Mouse (Mus musculus): ENCODE data around the gene Cnn1.
"Not testable (repeated sequence)": the region's sequence is repeated elsewhere in the genome, so short reads cannot be mapped to it uniquely, and the experiment has no call there.

The Cnn1 gene

DNA sequence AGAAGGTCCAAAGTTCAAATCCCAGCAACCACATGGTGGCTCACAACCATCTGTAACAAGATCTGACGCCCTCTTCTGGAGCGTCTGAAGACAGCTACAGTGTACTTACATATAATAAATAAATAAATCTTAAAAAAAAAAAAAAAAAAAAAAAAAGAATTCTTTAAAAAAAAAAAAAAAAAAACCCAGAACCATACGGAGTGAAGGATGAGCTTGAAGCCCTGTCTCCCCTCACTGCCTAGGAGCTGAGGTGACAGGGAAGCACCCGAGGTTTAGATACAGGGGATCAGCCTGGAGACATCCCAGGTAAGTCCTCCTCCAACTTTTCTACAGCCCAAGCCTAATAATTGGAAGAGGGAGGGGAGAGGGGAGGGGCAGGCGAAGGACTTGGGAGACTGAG lies 23.2 kb upstream of the Cnn1 start:
- DNase-seq (ENCODE audit: extremely low spot score): not testable (repeated sequence)

DNA sequence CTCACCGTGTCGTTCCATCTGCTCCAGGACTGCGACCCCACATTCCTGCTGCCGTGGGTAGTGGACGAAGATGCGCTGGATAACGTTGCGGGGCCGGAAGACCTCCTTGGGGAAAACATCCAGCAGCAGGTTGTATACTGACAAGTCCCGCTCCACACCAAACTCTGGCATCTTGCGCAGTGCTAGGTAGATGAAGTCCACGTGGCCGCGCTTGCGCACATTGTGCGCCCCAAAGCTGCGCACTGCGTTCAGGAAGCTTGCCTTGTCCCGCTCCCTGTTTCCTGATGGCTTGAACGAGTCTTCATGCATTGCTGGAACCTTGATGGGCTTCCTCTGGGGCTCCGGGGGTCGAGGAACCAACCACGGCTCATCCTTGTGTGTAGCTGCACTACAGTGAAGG lies 22.8 kb upstream of the Cnn1 start:
- DNase-seq (ENCODE audit: extremely low spot score): no peak

- no peak for DNase-seq (ENCODE audit: extremely low spot score)
These were observed 14.4 kb upstream of the Cnn1 start for GRCm38 (mm10) chr9:22084667-22085021.

- DNase-seq (ENCODE audit: extremely low spot score): peak; percentile 90
These were observed 13.8 kb upstream of the Cnn1 start, which contains the start of gene Ecsit for GRCm38 (mm10) chr9:22085022-22085834. Gene Ecsit, minus strand, starts transcription at chr9:22085438.

DNA sequence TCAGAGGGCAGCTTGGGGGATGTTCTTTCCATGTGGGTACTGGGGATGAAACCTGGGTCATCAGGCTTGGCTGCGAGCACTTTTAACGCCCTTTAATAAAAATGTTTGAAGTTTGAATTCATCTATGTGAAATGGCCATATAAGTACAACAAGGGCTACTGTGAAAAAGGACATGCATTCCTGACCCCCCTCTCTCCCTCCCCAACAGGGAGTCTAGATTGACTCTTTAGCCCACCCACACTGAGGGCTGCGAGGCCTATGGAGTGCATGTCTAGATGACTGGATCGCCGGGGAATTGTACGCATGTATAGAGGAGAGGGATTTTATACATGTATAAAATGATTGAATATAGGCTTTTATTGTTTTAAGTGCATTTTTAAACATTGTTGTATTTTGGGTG lies 13.0 kb upstream of the Cnn1 start:
- DNase-seq (ENCODE audit: extremely low spot score): no peak

DNA sequence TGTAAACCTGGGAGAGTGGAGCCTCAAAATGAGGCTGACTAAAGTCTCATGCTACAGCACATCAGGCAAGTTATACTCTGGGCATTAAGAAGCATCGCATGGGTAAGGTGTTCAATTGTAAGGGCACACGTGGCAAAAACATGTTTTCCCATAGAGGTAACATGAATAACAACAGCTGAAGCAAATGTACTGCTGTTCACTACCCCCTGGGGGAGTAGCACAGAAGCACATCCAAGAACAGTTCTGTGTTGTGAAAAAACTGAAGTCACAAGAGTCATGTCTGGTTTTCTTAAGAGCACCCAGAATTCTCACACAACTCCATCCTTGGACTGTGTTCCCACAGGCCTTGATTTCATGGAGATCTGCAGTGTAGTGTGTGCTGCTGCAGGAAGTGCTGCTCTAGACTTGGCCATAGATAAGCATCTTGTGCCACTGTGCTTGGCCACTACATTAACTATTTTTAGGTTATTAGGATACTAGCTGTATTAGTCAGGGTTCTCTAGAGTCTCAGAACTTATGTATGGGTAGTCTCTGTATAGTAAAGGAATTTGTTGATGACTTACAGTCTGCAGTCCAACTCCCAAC lies 11.9 kb upstream of the Cnn1 start:
- no peak for DNase-seq (ENCODE audit: extremely low spot score)

DNA sequence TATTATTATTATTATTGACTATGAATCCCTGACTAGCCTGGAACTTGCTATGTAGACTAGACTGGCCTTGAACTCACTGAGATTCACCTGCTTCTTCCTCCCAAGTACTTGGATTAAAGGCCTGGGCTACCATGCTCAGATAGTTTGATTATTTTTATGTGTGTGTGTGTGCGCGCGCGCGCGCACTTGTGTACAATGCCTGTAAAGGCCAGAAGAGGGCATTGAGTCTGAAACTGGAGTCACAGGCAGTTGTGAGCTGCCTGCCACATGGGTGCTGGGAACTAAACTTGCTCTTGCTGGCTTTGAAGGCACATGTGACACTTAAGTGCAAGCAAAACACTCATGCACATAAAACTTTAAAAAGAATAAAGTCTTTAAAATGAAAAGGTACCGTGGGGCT lies 9.7 kb upstream of the Cnn1 start:
- DNase-seq (ENCODE audit: extremely low spot score): no peak

- DNase-seq (ENCODE audit: extremely low spot score): no peak
These were observed 9.0 kb upstream of the Cnn1 start for GRCm38 (mm10) chr9:22089986-22090385.

- DNase-seq (ENCODE audit: extremely low spot score): no peak
These were observed 6.3 kb upstream of the Cnn1 start for GRCm38 (mm10) chr9:22092746-22093145.

- peak; percentile 74 for DNase-seq (ENCODE audit: extremely low spot score)
These were observed 3.1 kb upstream of the Cnn1 start for GRCm38 (mm10) chr9:22095854-22096307.

- peak; percentile 11 for DNase-seq (ENCODE audit: extremely low spot score)
These were observed 906 bp downstream of the Cnn1 start for GRCm38 (mm10) chr9:22099922-22100321.

- DNase-seq (ENCODE audit: extremely low spot score): no peak
These were observed 9.2 kb downstream of the Cnn1 start for GRCm38 (mm10) chr9:22108194-22108593.

GRCm38 (mm10) chr9:22115635-22116034 lies 16.6 kb downstream of the Cnn1 start:
- DNase-seq (ENCODE audit: extremely low spot score): no peak

DNA sequence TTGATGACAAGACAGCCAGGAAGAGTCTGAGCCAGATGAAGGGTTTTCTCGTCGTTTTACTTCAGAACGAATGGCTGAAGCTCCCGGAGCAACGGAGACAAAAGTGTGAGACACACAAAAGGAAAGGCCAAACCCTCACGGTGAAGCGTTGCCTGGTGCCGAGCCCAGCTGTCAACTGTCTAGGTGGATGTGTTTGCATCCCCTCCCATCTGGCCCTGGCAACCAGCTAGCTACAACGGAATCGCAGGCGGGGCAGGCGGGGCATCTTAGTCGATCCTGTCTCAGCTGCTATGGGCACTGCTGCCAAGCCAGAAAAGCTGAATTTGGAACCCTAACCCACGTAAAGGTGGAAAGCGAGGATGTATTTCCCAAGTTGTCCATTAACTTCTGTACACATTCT lies 17.1 kb downstream of the Cnn1 start:
- no peak for DNase-seq (ENCODE audit: extremely low spot score)

DNA sequence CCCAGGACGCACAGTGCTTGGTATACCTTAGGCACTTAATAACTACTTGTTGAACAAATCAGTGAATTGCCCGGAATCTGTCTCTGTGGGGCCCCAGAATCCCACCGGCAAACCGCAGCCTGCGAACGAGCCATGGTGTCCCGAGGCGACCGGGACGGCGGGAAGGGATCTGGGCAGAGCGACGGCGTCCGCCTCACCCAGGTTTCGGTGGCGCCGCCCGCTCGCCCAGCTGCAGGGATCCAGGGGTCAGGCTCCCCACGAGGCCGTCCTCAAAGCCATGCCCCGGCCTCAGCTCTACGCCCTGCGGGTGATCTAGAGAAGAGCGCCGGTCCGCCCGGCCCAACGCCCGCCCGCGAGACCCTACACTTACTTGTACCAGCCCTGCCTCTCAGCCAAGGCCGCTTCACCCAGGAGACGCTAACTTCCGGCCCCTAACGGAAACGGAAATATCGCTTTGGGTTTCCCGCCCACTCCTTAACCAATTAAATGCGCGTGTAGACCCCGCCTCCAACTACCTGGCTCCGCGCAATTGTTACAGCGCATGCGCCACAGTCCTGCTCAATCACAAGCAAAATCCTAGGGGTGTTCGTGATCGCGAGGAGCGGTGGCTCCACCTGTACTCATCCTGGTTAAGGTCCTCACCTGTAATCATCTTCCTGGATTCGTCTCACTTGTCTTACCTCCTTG lies 17.9 kb downstream of the Cnn1 start, which contains the start of gene Elof1:
TSS of gene Elof1 (minus strand) at position 433 of the 687 bp plus-strand sequence.
- peak; percentile 91 for DNase-seq (ENCODE audit: extremely low spot score)

DNA sequence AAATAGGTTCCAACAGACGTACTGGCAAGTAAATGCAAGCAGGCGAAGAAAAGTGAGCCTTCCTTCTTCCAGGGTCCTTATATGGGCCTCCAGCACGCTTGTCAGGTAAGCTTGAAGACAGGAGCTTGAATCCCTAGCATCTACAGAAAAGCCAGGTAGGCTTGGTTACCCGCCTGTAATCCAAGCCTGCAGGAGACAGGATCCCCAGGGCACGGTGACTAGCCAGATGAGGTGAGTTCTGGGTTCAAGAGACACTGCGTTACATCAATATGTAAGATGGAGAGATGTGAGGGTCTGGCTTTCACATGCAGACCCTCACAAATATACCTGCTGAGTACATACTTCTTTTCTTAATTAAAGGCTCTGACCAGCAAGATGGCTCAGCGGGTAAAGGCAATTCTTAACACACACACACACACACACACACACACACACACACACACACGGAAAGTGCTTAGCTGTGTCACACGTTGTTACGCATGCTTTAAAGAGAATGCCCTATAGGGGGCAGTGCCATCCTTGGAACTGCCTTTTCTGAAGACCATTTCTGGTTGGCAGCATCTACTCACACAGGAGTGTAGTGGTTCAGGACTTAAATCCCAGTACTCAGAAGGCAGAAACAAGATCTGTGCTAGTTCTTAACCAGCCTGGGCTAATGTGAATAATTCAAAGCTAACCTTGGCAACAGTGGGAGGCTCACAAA lies 18.9 kb downstream of the Cnn1 start:
- no peak for DNase-seq (ENCODE audit: extremely low spot score)

DNA sequence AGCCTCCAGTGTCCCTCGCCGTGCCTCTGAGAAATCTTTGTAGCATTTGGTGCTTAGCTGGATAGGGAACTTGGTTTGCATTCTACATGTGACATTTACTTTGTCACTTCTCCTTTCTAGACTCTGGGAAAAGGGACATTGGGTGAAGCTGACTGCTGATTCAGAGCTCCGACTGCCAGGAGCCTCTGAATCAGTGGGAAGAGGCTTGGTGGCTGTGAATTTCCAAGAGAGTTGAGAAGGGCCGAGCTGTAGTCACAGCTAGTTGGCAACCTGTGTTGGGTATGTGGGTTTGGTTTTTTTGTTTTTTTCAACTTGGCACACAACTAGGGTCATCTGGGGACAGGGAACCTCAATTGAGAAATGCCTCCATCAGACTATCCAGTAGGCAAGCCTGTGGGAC lies 20.5 kb downstream of the Cnn1 start:
- DNase-seq (ENCODE audit: extremely low spot score): no peak

DNA sequence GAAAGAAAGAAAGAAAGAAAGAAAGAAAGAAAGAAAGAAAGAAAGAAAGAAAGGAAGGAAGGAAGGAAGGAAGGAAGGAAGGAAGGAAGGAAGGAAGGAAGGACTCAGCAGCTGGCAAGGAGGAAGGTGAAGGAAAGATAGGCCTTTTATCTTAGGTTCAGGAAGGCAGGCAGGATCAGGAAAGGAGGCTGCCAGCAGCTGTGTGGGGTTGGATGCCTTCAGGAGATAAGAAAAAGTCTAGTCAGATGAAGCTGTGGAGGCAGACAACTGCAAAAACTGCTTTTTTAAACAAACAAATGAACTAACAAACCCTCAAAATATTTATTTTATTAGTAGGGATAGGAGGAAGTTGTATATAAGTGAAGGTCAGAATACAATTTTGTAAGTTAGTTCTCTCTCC lies 22.5 kb downstream of the Cnn1 start:
- no peak for DNase-seq (ENCODE audit: extremely low spot score)

DNA sequence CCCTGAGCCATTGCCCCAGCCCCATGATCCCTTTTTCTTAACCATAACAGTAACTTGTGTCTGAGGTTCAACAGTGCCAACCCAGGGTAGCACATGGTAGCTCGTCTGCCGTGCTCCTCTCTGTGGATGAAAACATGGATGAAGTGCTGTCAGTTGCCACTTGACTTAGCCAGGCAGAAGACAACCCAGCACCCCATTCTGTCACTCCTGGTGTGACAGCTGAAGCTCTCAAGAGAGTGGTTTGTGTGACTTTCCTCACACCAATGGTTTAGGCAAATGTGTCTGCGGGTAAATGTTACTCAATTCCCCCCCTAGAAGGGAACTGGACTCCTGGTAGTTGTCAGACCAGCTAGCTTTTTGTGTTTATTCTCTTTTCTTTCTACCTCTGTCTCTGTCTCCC lies 23.0 kb downstream of the Cnn1 start:
- no peak for DNase-seq (ENCODE audit: extremely low spot score)

- DNase-seq (ENCODE audit: extremely low spot score): no peak
These were observed 24.1 kb downstream of the Cnn1 start for GRCm38 (mm10) chr9:22123069-22123609.

DNA sequence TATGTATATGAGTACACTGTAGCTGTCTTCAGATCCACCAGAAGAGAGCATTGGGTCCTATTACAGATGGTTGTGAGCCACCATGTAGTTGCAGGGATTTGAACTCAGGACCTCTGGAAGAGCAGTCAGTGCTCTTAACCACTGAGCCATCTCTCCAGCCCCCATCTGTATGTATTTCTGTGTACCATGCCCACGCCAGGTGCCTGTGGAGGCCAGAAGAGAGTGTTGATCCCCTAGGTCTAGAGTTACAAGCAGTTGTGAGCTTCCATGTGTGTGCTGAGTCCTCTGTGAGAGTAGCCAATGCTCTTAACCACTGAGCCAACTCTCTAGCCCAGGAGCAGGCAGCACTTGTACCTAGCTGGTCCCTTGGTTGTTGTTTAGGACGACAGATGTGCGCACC lies 25.2 kb downstream of the Cnn1 start:
- DNase-seq (ENCODE audit: extremely low spot score): no peak

All from embryo, embryonic 9.5 days (tissue).